Mouse (Mus musculus) limb, embryonic 14.5 days (tissue): ENCODE measurements around the gene Stox2. TPM values are rescaled to one million over a fixed set of nuclear protein-coding genes. Genes with fewer than 3 reads are reported as not detected.

ENCODE experiments used
- ATAC-seq: fragments of 200-750 bp; cut with Nextera tagmentation; 2 replicates; pipeline ENCODE4 v1.8.0; 2017; ENCODE audit warnings: low read depth, moderate number of reproducible peaks, moderate TSS enrichment; ENCODE audit not compliant: low FRiP score
- DNase-seq: peaks from one replicate; pipeline ENCODE4 v3.0.0-alpha.2; 2015; ENCODE audit warnings: low spot score
- H3K27ac ChIP-seq: fragments of 300-500 bp; sonication (generic); replicated peaks from 2 replicates; pipeline ENCODE4 v1.5.1; 2014; ENCODE audit warnings: low read depth, mild to moderate bottlenecking, low read length, moderate library complexity, mixed read lengths
- H3K27me3 ChIP-seq: fragments of 300-500 bp; sonication (generic); 2 replicates; pipeline ENCODE4 v1.6.1; 2014; ENCODE audit warnings: low read length, mixed read lengths; ENCODE audit not compliant: control insufficient read depth, insufficient read depth
- H3K36me3 ChIP-seq: fragments of 300-500 bp; sonication (generic); 2 replicates; pipeline ENCODE4 v1.6.1; 2014; ENCODE audit warnings: mild to moderate bottlenecking, low read length, moderate library complexity, mixed read lengths; ENCODE audit not compliant: control insufficient read depth, insufficient read depth
- H3K4me1 ChIP-seq: fragments of 300-500 bp; sonication (generic); 2 replicates; pipeline ENCODE4 v1.6.1; 2014; ENCODE audit warnings: antibody characterized with exemption, low read length, mixed read lengths; ENCODE audit not compliant: control insufficient read depth, insufficient read depth
- H3K4me2 ChIP-seq: fragments of 300-500 bp; sonication (generic); replicated peaks from 2 replicates; pipeline ENCODE4 v1.6.1; 2014; ENCODE audit warnings: low read depth, mild to moderate bottlenecking, low read length, moderate library complexity; ENCODE audit not compliant: severe bottlenecking
- H3K4me3 ChIP-seq: fragments of 300-500 bp; sonication (generic); replicated peaks from 2 replicates; pipeline ENCODE4 v1.5.1; 2014; ENCODE audit warnings: low read length
- H3K9ac ChIP-seq: fragments of 300-500 bp; sonication (generic); 2 replicates; pipeline ENCODE4 v1.6.1; 2014; ENCODE audit warnings: mild to moderate bottlenecking, low read depth, low read length, moderate library complexity; ENCODE audit not compliant: severe bottlenecking
- H3K9me3 ChIP-seq: fragments of 300-500 bp; sonication (generic); 2 replicates; pipeline ENCODE4 v1.6.1; 2016; ENCODE audit warnings: low read length; ENCODE audit not compliant: control insufficient read depth
- POLR2A ChIP-seq: fragments of 200-500 bp; IDR thresholded peaks from 2 replicates; pipeline ENCODE4 v1.8.0; 2012; ENCODE audit warnings: inconsistent platforms, mild to moderate bottlenecking, moderate library complexity, borderline replicate concordance; ENCODE audit not compliant: insufficient read depth, insufficient read length; ENCODE audit errors: extremely low read depth
- WGBS: fragments of 180-500 bp; shearing (Covaris S2); extraction: QIAGEN DNeasy Blood & Tissue Kit; methylation state at CpG from one replicate; pipeline ENCODE4 v1.1.7; 2014; 5-methylcytosine and 5-hydroxymethylcytosine counted together
- polyA plus RNA-seq, 2 experiments: library from polyadenylated mRNA; depleted of rRNA in 1 of 2; stranded (reverse) in 1 of 2; unstranded in 1 of 2; fragments of >200 nt; fragmentation: Nextera tagmentation in 1 of 2; extraction: Ambion mirVana in 1 of 2; gene quantifications; 2 replicates each; pipeline versions ENCODE4 v1.2.1 to v1.2.3; 2012 to 2014

Gene Stox2
- polyA plus RNA-seq, 2 experiments: 12.2 to 17.1 TPM

GRCm38 (mm10) chr8:47173823-47174222 lies 272.3 kb downstream of the Stox2 start:
- H3K27me3 ChIP-seq: no peaks in the 10 kb centered on the region
- no peak overlapping the region for H3K4me2 ChIP-seq
- no peak overlapping the region for H3K9ac ChIP-seq
- WGBS: 42% methylated on average over 7 of the region's 7 CpGs
- H3K27ac ChIP-seq: no peak overlapping the region
- no peak overlapping the region for H3K4me3 ChIP-seq
- H3K4me1 ChIP-seq: peaks cover 8% of the 10 kb centered on the region; the same call in 1 of the 2 replicates
- DNase-seq (no peak), ATAC-seq (peak; percentile 55; the same call in 1 of the 2 replicates)
- no peaks in the 10 kb centered on the region for H3K36me3 ChIP-seq
- 0 out of 2 replicates have a peak, but pooled peaks cover 3% of the 10 kb centered on the region for H3K9me3 ChIP-seq
- TF ChIP-seq POLR2A: no peak

GRCm38 (mm10) chr8:47172848-47173247 lies 273.3 kb downstream of the Stox2 start:
- DNase-seq: no peak
- no peak for TF ChIP-seq POLR2A

GRCm38 (mm10) chr8:47160688-47161087 lies 285.5 kb downstream of the Stox2 start:
- H3K27ac ChIP-seq: no peak overlapping the region
- H3K9ac ChIP-seq: no peak overlapping the region
- no peaks in the 10 kb centered on the region for H3K27me3 ChIP-seq
- DNase-seq (no peak), ATAC-seq (no peak)
- WGBS: 85% methylated on average over 3 of the region's 3 CpGs
- no peak for TF ChIP-seq POLR2A
- no peaks in the 10 kb centered on the region for H3K4me1 ChIP-seq
- no peak overlapping the region for H3K4me2 ChIP-seq
- no peaks in the 10 kb centered on the region for H3K36me3 ChIP-seq
- H3K4me3 ChIP-seq: no peak overlapping the region
- H3K9me3 ChIP-seq: no peaks in the 10 kb centered on the region

More at GRCm38 (mm10) chr8:47172848-47173247, 273.3 kb downstream of the Stox2 start:
- no peaks in the 10 kb centered on the region for H3K27me3 ChIP-seq
- H3K4me1 ChIP-seq: 0 out of 2 replicates have a peak, but pooled peaks cover 3% of the 10 kb centered on the region
- H3K9me3 ChIP-seq: 0 out of 2 replicates have a peak, but pooled peaks cover 3% of the 10 kb centered on the region
- no peak overlapping the region for H3K4me3 ChIP-seq
- no peak overlapping the region for H3K27ac ChIP-seq
- H3K9ac ChIP-seq: no peak overlapping the region
- ATAC-seq: no peak
- H3K36me3 ChIP-seq: no peaks in the 10 kb centered on the region
- WGBS: 83% methylated on average over 10 of the region's 10 CpGs
- no peak overlapping the region for H3K4me2 ChIP-seq

- no peak for TF ChIP-seq POLR2A
- Histone ChIP-seq H3K4me1 (no peaks in the 10 kb centered on the region), H3K9me3 (peaks cover 7% of the 10 kb centered on the region), H3K27me3 (no peaks in the 10 kb centered on the region), H3K36me3 (no peaks in the 10 kb centered on the region), H3K9ac (no peak overlapping the region), H3K27ac (no peak overlapping the region), H3K4me3 (no peak overlapping the region), H3K4me2 (no peak overlapping the region)
- DNase-seq: no peak
- WGBS: 97% methylated on average over 2 of the region's 2 CpGs
- ATAC-seq: no peak
Measured at GRCm38 (mm10) chr8:47154521-47154920, 291.6 kb downstream of the Stox2 start.

- Histone ChIP-seq H3K27me3 (no peaks in the 10 kb centered on the region), H3K4me1 (no peaks in the 10 kb centered on the region), H3K4me2 (no peak overlapping the region), H3K9me3 (no peaks in the 10 kb centered on the region), H3K9ac (no peak overlapping the region), H3K36me3 (no peaks in the 10 kb centered on the region; the same call in 1 of the 2 replicates), H3K4me3 (no peak overlapping the region), H3K27ac (no peak overlapping the region)
- 91% methylated on average over 7 of the region's 9 CpGs for whole genome bisulfite sequencing
- TF ChIP-seq POLR2A: no peak
- ATAC-seq (no peak), DNase-seq (no peak)
Measured at GRCm38 (mm10) chr8:47145258-47145657, 300.9 kb downstream of the Stox2 start.

- peak overlapping the region; percentile 19; the same call in 1 of the 2 replicates for H3K4me3 ChIP-seq
- no peak for TF ChIP-seq POLR2A
- DNase-seq (no peak), ATAC-seq (0 out of 2 replicates have a peak, but pooled peaks have one; percentile 6)
- H3K9me3 ChIP-seq: no peaks in the 10 kb centered on the region; the same call in 1 of the 2 replicates
- WGBS: 24% methylated on average over 5 of the region's 5 CpGs
- H3K36me3 ChIP-seq: no peaks in the 10 kb centered on the region
- H3K4me2 ChIP-seq: peak overlapping the region; percentile 40
- H3K27ac ChIP-seq: no peak overlapping the region
- H3K4me1 ChIP-seq: peaks cover 16% of the 10 kb centered on the region
- H3K27me3 ChIP-seq: no peaks in the 10 kb centered on the region
- H3K9ac ChIP-seq: no peak overlapping the region
Measured at GRCm38 (mm10) chr8:47136047-47136446, 310.1 kb downstream of the Stox2 start.
